Mouse (Mus musculus) ES-E14 (cell line): ENCODE data around the gene Zfp451.

Experiments
- CHD2 ChIP-seq: IDR thresholded peaks from 2 replicates; pipeline ENCODE4 v1.6.1; 2014; ENCODE audit warnings: mild to moderate bottlenecking, low read depth, low read length, inconsistent platforms
- HCFC1 ChIP-seq: IDR thresholded peaks from 2 replicates; pipeline ENCODE4 v1.6.1; 2012; ENCODE audit warnings: low read length, inconsistent platforms, borderline replicate concordance; ENCODE audit not compliant: insufficient read depth
- MAFK ChIP-seq: IDR thresholded peaks from 2 replicates; pipeline ENCODE4 v1.6.1; 2014; ENCODE audit warnings: mild to moderate bottlenecking, low read depth, low read length, inconsistent platforms; ENCODE audit not compliant: insufficient read depth
- ZC3H11A ChIP-seq: IDR thresholded peaks from 2 replicates; pipeline ENCODE4 v1.6.1; 2012; ENCODE audit warnings: low read depth, mild to moderate bottlenecking, inconsistent platforms, low read length, borderline replicate concordance

DNA sequence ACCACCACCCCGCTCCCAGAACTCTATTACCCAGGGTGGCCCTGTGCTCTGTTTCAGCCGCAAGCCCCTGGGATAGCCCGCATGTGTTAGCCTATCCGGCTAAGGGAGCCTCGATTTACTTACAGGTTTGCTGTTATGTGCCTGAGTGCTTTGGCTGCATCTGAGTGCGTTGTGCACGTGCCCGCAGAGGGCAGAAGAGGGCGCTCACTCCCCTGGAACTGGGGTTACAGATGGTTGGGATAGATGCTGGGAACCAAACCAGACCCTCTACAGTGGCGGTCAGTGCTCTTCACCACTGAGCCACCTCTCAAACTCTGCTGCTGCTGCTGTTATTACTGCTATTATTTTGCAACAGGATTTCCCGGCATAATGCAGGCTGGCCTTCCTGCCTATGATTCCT is 65.3 kb downstream of the Zfp451 start:
- TF ChIP-seq HCFC1 (no peak), ZC3H11A (no peak), CHD2 (no peak), MAFK (no peak)
